Mouse (Mus musculus) thymus, adult 2 months (tissue): ENCODE results near the gene Wdr37. TPM values are rescaled to one million over a fixed set of nuclear protein-coding genes. Genes with fewer than 3 reads are reported as not detected.
"Not testable (repeated sequence)": the region's sequence is repeated elsewhere in the genome, so short reads cannot be mapped to it uniquely, and the experiment has no call there.

Experiments
- DNase-seq: peaks from one replicate; pipeline ENCODE4 v3.0.0; 2021
- H3K27ac ChIP-seq: fragments of 200-500 bp; 2 replicates; pipeline ENCODE4 v1.5.1; 2012; ENCODE audit warnings: low read length, control low read depth; ENCODE audit not compliant: control insufficient read depth, insufficient read depth
- H3K27me3 ChIP-seq: fragments of 200-500 bp; 2 replicates; pipeline ENCODE4 v1.6.1; 2012; ENCODE audit warnings: mild to moderate bottlenecking, low read length, moderate library complexity, mixed read lengths; ENCODE audit not compliant: control insufficient read depth, insufficient read depth
- H3K36me3 ChIP-seq: fragments of 200-500 bp; 2 replicates; pipeline ENCODE4 v1.6.1; 2012; ENCODE audit warnings: mild to moderate bottlenecking, low read length, moderate library complexity; ENCODE audit not compliant: control insufficient read depth, insufficient read depth
- H3K4me1 ChIP-seq: fragments of 200-500 bp; replicated peaks from 2 replicates; pipeline ENCODE4 v1.6.1; 2012; ENCODE audit warnings: low read length; ENCODE audit not compliant: control insufficient read depth, insufficient read depth
- H3K4me3 ChIP-seq: fragments of 200-500 bp; 2 replicates; pipeline ENCODE4 v1.5.1; 2012; ENCODE audit warnings: mild to moderate bottlenecking, low read length, control low read depth, moderate library complexity; ENCODE audit not compliant: control insufficient read depth, insufficient read depth
- CTCF ChIP-seq: fragments of 200-500 bp; IDR thresholded peaks from 2 replicates; pipeline ENCODE4 v1.5.1; 2012; ENCODE audit warnings: mild to moderate bottlenecking, control low read depth, low read length, moderate library complexity, borderline replicate concordance; ENCODE audit not compliant: control insufficient read depth, poor library complexity, insufficient read depth; ENCODE audit errors: extremely low read depth
- POLR2A ChIP-seq: fragments of 200-500 bp; IDR thresholded peaks from 2 replicates; pipeline ENCODE4 v1.6.1; 2012; ENCODE audit warnings: mild to moderate bottlenecking, low read length, control low read depth, moderate library complexity; ENCODE audit not compliant: control insufficient read depth, poor library complexity, insufficient read depth; ENCODE audit errors: extremely low read depth
- WGBS: fragments of 180-500 bp; shearing (Covaris S2); methylation state at CpG from one replicate; pipeline ENCODE4 v1.1.7; 2018; 5-methylcytosine and 5-hydroxymethylcytosine counted together
- polyA plus RNA-seq: library from polyadenylated mRNA; depleted of rRNA; stranded (reverse); fragments of >200 nt; gene quantifications from 2 replicates; pipeline ENCODE4 v1.2.3, GENCODE M21; 2012; rRNA removed

Wdr37 gene
- 35.3 and 46.5 TPM in 2 replicates for polyA plus RNA-seq

DNA sequence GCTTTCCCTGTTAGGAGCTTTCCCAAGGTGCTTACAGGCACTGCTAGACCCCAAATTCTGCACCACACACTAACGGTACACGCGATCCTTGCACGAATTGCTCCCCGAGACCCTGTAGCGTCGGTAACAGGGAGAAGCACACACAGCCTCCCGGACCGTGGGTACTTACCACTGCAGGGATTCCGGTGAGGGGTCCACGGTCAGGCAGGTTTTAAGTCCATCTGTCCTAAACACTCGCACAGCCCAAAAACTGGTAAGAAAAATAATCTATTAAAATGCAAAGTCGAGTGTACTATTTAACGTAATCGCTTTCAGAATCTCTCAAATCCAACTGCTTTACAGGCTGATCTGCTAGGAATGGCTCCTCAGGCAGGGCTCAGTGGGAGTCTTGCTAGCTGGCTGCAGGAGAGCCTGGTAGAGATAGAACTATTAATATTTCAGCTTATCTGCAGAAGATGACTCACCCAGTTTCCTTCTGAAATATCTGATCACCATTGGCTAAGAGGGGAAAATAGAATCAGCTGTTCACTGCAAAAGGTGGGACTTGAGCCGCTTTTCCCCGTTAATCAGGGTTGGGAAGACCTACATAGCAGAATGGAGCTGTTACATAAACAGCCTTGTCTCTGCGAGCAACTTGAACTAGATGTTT lies at the start of gene Wdr37:
Gene Wdr37, minus strand, starts transcription at position 596 of the 649 bp plus-strand sequence.
- Histone ChIP-seq H3K36me3 (peaks cover 2% of the 10 kb centered on the region; the same call in 1 of the 2 replicates), H3K4me3 (peak within 1 kb of the TSS; percentile 87), H3K4me1 (0 out of 2 replicates have a peak, but pooled peaks cover 2% of the 10 kb centered on the region), H3K27me3 (no peaks in the 10 kb centered on the region), H3K27ac (peak within 1 kb of the TSS; percentile 98)
- WGBS = 7% methylated on average over 18 of the region's 18 CpGs
- DNase-seq = no peak
- no peak for TF ChIP-seq CTCF
- TF ChIP-seq POLR2A = no peak

DNA sequence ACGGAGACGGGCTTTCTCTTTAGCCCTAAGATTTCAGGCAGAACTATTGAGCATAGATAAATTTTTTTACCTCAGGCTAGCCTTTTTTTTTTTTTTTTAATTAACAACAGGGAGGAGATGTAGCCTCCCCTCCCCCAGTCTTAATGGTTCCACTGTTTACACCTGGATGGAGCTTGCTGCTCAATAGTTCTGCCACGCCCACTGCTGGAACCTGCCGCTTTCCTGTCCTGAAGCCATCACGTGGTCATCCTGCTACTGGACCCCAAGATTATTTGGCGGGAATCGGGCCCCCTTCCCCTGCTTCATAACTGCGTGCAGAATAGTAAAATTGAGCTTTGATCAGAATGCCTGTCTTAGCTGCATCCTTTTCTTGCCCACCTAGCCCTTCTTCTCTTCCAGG lies 42.2 kb upstream of the Wdr37 start:
- not testable (repeated sequence) for DNase-seq, H3K4me1 ChIP-seq, H3K36me3 ChIP-seq, H3K27ac ChIP-seq, H3K4me3 ChIP-seq, H3K27me3 ChIP-seq
- 95% methylated on average over 8 of the region's 8 CpGs for WGBS

DNA sequence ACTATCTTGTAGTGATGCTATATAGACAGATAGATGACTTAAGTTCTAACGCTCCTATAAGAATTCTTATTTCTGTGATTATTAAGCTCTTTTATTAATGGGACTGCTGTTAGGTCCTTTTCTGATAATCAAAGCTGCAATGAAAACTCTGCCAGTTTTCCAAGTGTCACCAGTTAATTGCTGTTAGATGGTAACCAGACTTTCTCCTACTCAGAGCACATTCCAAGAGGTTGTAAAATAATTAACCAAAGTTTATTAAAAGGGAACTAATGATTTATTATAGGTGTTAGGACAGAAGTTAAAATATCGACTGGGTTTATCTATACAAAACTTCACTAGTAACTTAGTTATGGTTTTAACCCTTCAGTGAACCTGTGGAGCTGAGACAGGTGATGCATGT lies 34.3 kb upstream of the Wdr37 start:
- H3K27me3 ChIP-seq, H3K4me3 ChIP-seq, H3K27ac ChIP-seq, H3K36me3 ChIP-seq, DNase-seq, H3K4me1 ChIP-seq: not testable (repeated sequence)
- 93% methylated on average over 2 of the region's 2 CpGs for WGBS

DNA sequence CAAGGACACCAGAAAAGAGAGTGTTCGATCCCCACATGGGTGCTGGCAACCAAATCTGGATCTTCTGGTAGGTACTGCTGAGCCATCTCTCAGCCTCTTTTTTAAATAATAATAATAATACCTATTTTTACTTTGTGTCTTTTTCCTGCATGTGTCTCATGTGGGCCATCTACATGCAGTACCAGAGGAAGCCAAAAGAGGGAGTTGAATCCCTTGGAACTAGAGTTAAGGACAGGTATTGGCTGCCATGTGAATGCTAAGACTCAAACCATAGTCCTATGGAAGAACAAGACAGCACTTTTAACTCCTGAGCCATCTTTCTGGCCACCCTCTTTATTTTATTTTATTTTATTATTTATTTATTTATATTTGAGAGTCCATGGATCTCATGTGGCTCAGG lies 16.9 kb upstream of the Wdr37 start:
- peak; percentile 57 for DNase-seq

DNA sequence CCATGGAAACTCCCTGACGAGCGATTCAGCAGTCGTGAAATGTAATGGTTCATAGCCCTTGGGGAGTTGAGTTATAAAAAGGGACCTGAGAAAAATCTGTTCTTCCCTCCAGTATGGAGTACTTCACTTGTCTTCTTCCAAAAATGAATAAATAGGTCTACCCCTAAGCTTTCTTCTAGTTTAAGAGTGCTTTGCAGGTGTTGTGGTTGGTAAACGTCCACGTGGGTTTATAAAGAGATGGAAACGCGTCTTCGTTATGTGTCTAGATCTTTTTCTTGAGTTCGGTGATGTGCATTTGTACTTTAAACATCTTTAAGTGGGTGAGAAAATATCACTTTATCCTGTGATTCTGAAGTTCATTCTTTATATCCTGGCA lies 14.5 kb upstream of the Wdr37 start:
- H3K4me1 ChIP-seq = no peaks in the 10 kb centered on the region
- peak overlapping the region; percentile 59 for H3K4me3 ChIP-seq
- H3K36me3 ChIP-seq = no peaks in the 10 kb centered on the region
- TF ChIP-seq CTCF (no peak), POLR2A (no peak)
- WGBS = under 1% methylated on average over 9 of the region's 9 CpGs
- no peak for DNase-seq
- H3K27ac ChIP-seq = peak overlapping the region; percentile 16; the same call in 1 of the 2 replicates
- no peaks in the 10 kb centered on the region for H3K27me3 ChIP-seq

More for the DNA sequence above, 16.9 kb upstream of the Wdr37 start:
- no peak overlapping the region for H3K27ac ChIP-seq
- H3K4me1 ChIP-seq = no peaks in the 10 kb centered on the region
- WGBS = 98% methylated on average over 1 of the region's 1 CpGs
- H3K4me3 ChIP-seq = no peak overlapping the region
- H3K27me3 ChIP-seq = no peaks in the 10 kb centered on the region
- no peaks in the 10 kb centered on the region for H3K36me3 ChIP-seq
- no peak for TF ChIP-seq POLR2A
- TF ChIP-seq CTCF = no peak

DNA sequence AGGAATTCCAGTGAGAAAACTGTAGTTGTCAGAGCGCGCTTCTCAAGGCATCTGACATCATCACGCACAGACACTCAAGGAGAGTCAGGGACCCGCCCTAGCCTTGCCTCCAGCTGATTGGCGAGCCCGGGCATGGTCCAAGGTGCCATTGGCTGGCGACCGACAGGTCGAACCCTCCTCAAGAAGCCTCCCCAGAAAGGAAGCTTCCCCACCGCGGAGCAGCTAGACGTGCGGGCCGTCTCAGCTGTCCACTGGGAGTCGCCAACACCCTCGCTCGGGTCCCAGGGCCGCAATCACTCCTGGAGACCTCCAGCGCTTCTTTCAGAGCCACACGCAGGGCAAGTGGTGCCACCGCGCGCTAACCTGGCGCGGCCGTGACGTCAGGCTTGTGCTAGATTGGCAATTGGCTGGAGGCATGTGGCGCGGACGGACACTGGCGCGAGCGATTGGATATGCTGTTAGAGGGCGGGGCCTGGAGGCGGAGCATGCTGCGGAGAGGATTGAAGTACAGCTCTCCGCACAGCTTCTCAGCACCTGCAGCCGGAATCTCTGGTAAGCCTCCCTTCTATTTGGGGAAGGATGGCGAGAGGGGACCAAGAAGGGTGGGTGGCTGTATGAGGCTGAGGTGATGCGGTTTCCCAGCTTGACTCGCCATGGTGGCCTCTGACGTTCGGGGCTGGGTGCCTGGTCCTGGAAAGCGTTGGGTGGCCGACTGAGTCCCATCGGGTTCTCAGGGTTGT lies 13.9 kb upstream of the Wdr37 start, which contains the start of gene Idi1:
Gene Idi1, plus strand, starts transcription at position 57 of the 740 bp plus-strand sequence.
- WGBS = under 1% methylated on average over 46 of the region's 46 CpGs
- peak; percentile 65 for TF ChIP-seq POLR2A
- peak; percentile 37; the same call in 1 of the 2 replicates for TF ChIP-seq CTCF

DNA sequence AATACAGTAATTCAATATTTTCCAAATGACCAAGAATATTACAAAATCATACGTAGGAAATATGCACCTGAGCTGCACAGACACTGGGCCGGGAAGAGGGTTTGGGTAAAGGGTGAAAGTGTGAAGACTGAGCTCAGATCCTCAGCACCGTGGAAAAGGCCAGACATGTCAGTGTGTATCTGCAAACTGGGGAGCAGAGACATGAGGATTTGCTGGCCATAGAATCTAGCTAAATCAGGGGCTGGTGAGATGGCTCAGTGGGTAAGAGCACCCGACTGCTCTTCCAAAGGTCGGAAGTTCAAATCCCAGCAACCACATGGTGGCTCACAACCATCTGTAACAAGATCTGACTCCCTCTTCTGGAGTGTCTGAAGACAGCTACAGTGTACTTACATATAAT lies 12.2 kb upstream of the Wdr37 start:
- H3K4me3 ChIP-seq, DNase-seq, H3K27me3 ChIP-seq, H3K36me3 ChIP-seq, H3K4me1 ChIP-seq, H3K27ac ChIP-seq: not testable (repeated sequence)
- WGBS = 88% methylated on average over 5 of the region's 5 CpGs

More for the DNA sequence above, 13.9 kb upstream of the Wdr37 start, which contains the start of gene Idi1:
- peak; percentile 97 for DNase-seq
- Histone ChIP-seq H3K36me3 (no peaks in the 10 kb centered on the region), H3K27ac (peak within 1 kb of the TSS; percentile 16), H3K4me1 (no peaks in the 10 kb centered on the region), H3K27me3 (no peaks in the 10 kb centered on the region), H3K4me3 (peak within 1 kb of the TSS; percentile 59)
